Mouse (Mus musculus): ENCODE measurements around the gene Bbs12.

DNA sequence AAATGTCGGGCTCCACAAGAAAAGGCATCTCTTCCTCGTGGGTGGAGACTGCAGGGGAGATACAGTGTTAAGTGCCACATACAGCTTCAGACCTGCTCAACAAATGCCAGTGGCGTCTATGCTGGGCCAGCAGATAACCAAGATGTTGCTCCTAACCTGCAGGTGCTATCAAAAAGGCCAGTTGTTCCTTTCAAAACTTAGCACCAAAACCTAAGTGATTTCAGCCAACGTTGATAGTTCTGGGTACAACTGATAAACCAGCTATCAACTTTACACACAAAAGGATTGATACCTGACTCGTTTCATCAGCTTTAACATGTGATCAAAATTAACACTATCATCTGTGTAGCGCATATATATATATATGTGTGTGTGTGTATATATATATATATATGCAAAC is 37.7 kb upstream of the Bbs12 start:
- TF ChIP-seq CTCF (IDR thresholded peaks at IDR 0.05; ENCODE audit: low read depth): no peak
- peak; percentile 89 for TF ChIP-seq EP300 (IDR thresholded peaks at IDR 0.05; ENCODE audit: low read depth)

All from liver, postnatal 0 days (tissue).